Mouse (Mus musculus) heart, adult 2 months (tissue): ENCODE data around the gene 4931409K22Rik.

Source experiments
- EP300 ChIP-seq: fragments of 200-500 bp; IDR thresholded peaks from 2 replicates; pipeline ENCODE4 v1.6.1; 2011; ENCODE audit warnings: low read depth, low read length, control low read depth; ENCODE audit not compliant: insufficient read depth
- POLR2A ChIP-seq: fragments of 200-500 bp; IDR thresholded peaks from 2 replicates; pipeline ENCODE4 v1.6.1; 2011; ENCODE audit warnings: mild to moderate bottlenecking, low read depth, low read length, control low read depth; ENCODE audit not compliant: insufficient read depth

GRCm38 (mm10) chr5:24526889-24527230 is 29.7 kb downstream of the 4931409K22Rik start, which contains the start of gene Gbx1:
- TF ChIP-seq POLR2A (no peak), EP300 (no peak)
